Mouse (Mus musculus): ENCODE results near the gene Hif1an.
A peak's percentile ranks its signal among the peaks of the same experiment; 100 is the strongest.

Gene Hif1an

GRCm38 (mm10) chr19:44567763-44568162, 5.1 kb downstream of the Hif1an start:
- no peak for DNase-seq

DNA sequence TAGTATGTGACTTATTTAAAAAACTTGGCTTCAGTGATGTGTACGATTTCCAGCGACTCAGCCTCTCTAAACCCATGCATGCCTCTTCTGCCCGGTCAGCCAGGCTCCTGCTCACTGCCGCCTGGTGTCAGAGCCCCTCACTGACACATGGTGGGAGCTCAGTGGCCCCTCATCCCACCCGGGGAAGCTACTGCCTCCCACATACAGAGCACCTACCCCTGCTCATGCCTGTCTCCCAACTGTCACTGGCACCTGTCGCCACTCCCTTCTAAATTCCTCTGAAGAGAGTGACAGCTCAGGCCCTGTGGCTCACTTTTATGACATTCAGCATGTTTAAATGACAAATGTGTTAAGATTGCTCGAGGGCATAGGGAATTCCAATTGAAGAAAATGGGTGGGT, 13.6 kb downstream of the Hif1an start:
- no peak for DNase-seq

GRCm38 (mm10) chr19:44578038-44578437, 15.4 kb downstream of the Hif1an start:
- DNase-seq = no peak

- DNase-seq = no peak
These were observed 19.5 kb downstream of the Hif1an start for GRCm38 (mm10) chr19:44582103-44582502.

GRCm38 (mm10) chr19:44582638-44583309, 20.1 kb downstream of the Hif1an start:
- DNase-seq = peak; percentile 94

GRCm38 (mm10) chr19:44588036-44588435, 25.4 kb downstream of the Hif1an start:
- no peak for DNase-seq

GRCm38 (mm10) chr19:44589591-44590223, 27.1 kb downstream of the Hif1an start:
- DNase-seq = no peak

DNA sequence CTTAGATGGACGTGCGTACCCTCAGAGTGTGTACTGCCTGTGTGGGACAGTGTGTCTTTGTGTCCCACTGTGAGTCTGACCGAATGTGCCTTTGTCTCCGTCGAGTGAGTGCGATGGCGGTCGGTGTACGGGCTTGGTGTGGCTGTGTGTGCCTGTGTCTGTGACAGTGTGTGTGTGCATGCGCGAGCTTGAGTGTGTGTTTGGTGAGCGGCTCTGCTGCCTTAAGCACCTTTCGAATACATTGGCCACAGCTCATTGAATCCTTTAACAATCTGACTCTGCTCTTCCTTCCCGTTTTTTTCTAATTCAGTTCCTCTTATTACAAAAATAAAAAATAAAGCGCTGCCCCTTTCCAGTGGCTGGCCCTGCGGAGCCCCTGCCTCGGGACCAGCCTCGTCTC, 28.3 kb downstream of the Hif1an start:
- no peak for DNase-seq

DNA sequence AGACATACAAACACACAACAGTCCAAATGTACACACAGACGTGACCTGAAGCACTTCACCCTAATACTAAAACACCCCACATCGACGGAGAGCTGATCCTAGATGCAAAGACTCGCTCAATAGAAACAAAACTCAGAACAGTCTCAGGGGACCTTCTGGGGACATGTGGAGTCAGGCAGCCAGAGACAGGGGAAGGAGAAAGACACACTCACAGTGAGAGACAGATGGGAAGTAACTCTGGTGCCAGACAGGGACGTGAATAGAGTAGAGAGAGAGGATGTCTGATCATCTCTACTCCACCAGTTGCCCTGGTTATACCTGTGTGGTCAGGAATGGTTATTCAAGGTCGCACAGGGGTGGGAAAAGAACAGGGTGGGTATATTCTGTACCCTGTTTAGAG, 29.0 kb downstream of the Hif1an start:
- DNase-seq = no peak

DNA sequence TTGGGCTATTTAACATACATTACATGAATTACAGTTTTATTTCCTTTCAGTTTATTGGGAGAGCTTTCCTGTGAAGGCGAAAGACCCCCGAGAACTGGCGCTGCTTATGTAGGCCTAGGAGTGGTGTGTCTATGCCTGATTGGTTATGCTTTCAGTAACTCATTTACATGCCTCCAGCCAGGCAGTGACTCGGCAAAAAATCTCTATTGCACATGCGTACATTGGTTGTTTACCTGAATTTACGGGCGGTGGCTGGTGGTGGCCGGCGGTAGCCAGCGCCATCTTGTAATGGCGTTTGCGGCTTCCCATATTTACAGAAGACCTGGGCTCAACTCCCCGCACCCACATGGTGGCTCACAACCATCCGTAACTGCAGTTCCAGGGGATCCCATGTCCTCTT, 31.5 kb downstream of the Hif1an start:
- DNase-seq = no peak

DNA sequence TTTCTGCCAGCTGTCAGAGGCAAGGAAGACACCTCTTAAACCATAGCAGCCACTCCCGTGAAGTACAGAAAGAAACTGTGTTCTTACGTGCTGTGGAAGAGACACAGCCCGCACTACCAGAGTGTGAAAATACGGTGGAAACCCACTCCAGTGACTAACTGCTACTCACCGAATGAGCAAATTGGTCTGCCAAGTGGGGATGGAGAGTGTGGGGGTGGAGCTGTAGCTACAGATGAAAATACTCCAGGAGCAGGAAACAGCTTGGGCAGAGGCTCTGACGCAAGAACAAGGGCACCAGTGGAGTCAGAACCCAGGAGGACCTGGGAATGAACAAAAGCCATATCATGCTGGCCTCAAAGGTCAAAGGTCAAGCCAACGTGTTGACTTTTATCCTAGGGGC, 55.5 kb downstream of the Hif1an start:
- DNase-seq = no peak
